14 mouse cellular contexts compared by ENCODE assay signal in genomic region chr9:56624923-56625322, GRCm38 (mm10).
A peak's percentile ranks its signal among the peaks of the same experiment; 100 is the strongest.
DNase-seq lines count a peak whose midpoint lies in the region; ATAC-seq lines count a peak whose summit lies in the region.
"Had no signal": no experiment of that assay in that cellular context is flagged by ENCODE, and none has a peak within 500 bp of the region (broad histone marks: within the 10 kb centered on the region; RNA-seq: fewer than 3 reads in every experiment).

No protein-coding gene starts in this region.

- H3K4me3 ChIP-seq in forebrain, embryonic 12.5 days (replicated peaks): no peak overlapping the region
- no peak overlapping the region for H3K4me3 ChIP-seq in forebrain, embryonic 11.5 days (ENCODE audit: low read depth, low read length)
- no peak overlapping the region for H3K4me3 ChIP-seq in kidney, embryonic 14.5 days (ENCODE audit: low read length)
- H3K4me3 ChIP-seq in midbrain, embryonic 12.5 days: no peak overlapping the region
- no peak overlapping the region for H3K4me3 ChIP-seq in midbrain, embryonic 16.5 days (ENCODE audit: low read depth, low read length)
- H3K4me3 ChIP-seq: intestine, embryonic 15.5 days; liver, embryonic 13.5 days had no signal

- ATAC-seq in forebrain, embryonic 12.5 days (ENCODE audit: low FRiP score): peak; percentile 62
- ATAC-seq in forebrain, embryonic 11.5 days (replicated peaks; ENCODE audit: low FRiP score): no peak
- 0 out of 2 replicates have a peak, but pooled peaks have one; percentile 15 for ATAC-seq in kidney, embryonic 14.5 days (ENCODE audit: low FRiP score, low TSS enrichment)
- 0 out of 2 replicates have a peak, but pooled peaks have one; percentile 44 for ATAC-seq in midbrain, embryonic 12.5 days (ENCODE audit: low FRiP score, low read depth)
- ATAC-seq in midbrain, embryonic 16.5 days: no peak
- ATAC-seq: intestine, embryonic 15.5 days; Patski had no signal

- peaks cover 14% of the 10 kb centered on the region for H3K4me1 ChIP-seq in forebrain, embryonic 12.5 days
- H3K4me1 ChIP-seq in forebrain, embryonic 11.5 days (replicated peaks; ENCODE audit: control insufficient read depth, insufficient read depth, low read length): no peaks in the 10 kb centered on the region
- H3K4me1 ChIP-seq in kidney, embryonic 14.5 days (ENCODE audit: control insufficient read depth, insufficient read depth, low read length): peaks cover 22% of the 10 kb centered on the region
- H3K4me1 ChIP-seq in midbrain, embryonic 12.5 days: peaks cover 14% of the 10 kb centered on the region
- H3K4me1 ChIP-seq in midbrain, embryonic 16.5 days (ENCODE audit: control insufficient read depth, insufficient read depth, low read length): peaks cover 19% of the 10 kb centered on the region
- H3K4me1 ChIP-seq: liver, embryonic 13.5 days had no signal

- H3K9me3 ChIP-seq in forebrain, embryonic 12.5 days: no peaks in the 10 kb centered on the region
- no peaks in the 10 kb centered on the region for H3K9me3 ChIP-seq in forebrain, embryonic 11.5 days (ENCODE audit: control insufficient read depth, low read length)
- no peaks in the 10 kb centered on the region for H3K9me3 ChIP-seq in kidney, embryonic 14.5 days (ENCODE audit: control insufficient read depth, low read length)
- H3K9me3 ChIP-seq in midbrain, embryonic 12.5 days: no peaks in the 10 kb centered on the region
- H3K9me3 ChIP-seq in midbrain, embryonic 16.5 days (replicated peaks; ENCODE audit: control insufficient read depth, low read length, poor library complexity, severe bottlenecking): no peaks in the 10 kb centered on the region
- H3K9me3 ChIP-seq: intestine, embryonic 15.5 days; liver, embryonic 13.5 days had no signal

- H3K27ac ChIP-seq in forebrain, embryonic 12.5 days: peak overlapping the region; percentile 36; the same call in 1 of the 2 replicates
- no peak overlapping the region for H3K27ac ChIP-seq in forebrain, embryonic 11.5 days (ENCODE audit: low read depth, low read length)
- no peak overlapping the region for H3K27ac ChIP-seq in kidney, embryonic 14.5 days (ENCODE audit: low read depth, low read length)
- no peak overlapping the region for H3K27ac ChIP-seq in midbrain, embryonic 12.5 days (replicated peaks)
- H3K27ac ChIP-seq in midbrain, embryonic 16.5 days (ENCODE audit: low read length): no peak overlapping the region
- H3K27ac ChIP-seq: intestine, embryonic 15.5 days; liver, embryonic 13.5 days had no signal

- WGBS in forebrain, embryonic 12.5 days: 44% methylated on average over 2 of the region's 2 CpGs
- 48% methylated on average over 2 of the region's 2 CpGs for WGBS in forebrain, embryonic 11.5 days
- WGBS in kidney, embryonic 14.5 days: 45% methylated on average over 2 of the region's 2 CpGs
- whole genome bisulfite sequencing in midbrain, embryonic 12.5 days: 38% methylated on average over 2 of the region's 2 CpGs
- 45% methylated on average over 2 of the region's 2 CpGs for WGBS in midbrain, embryonic 16.5 days

- H3K4me2 ChIP-seq in forebrain, embryonic 12.5 days: no peak overlapping the region
- no peak overlapping the region for H3K4me2 ChIP-seq in forebrain, embryonic 11.5 days (ENCODE audit: low read depth, low read length, severe bottlenecking)
- H3K4me2 ChIP-seq in kidney, embryonic 14.5 days (replicated peaks; ENCODE audit: low read depth, low read length): no peak overlapping the region
- no peak overlapping the region for H3K4me2 ChIP-seq in midbrain, embryonic 12.5 days (replicated peaks)
- H3K4me2 ChIP-seq in midbrain, embryonic 16.5 days (ENCODE audit: low read length): no peak overlapping the region
- H3K4me2 ChIP-seq: intestine, embryonic 15.5 days; liver, embryonic 13.5 days had no signal

- no peak overlapping the region for H3K9ac ChIP-seq in forebrain, embryonic 12.5 days
- H3K9ac ChIP-seq in forebrain, embryonic 11.5 days (ENCODE audit: low read length): no peak overlapping the region
- no peak overlapping the region for H3K9ac ChIP-seq in kidney, embryonic 14.5 days (ENCODE audit: low read depth, low read length)
- H3K9ac ChIP-seq in midbrain, embryonic 12.5 days (replicated peaks): no peak overlapping the region
- H3K9ac ChIP-seq in midbrain, embryonic 16.5 days (ENCODE audit: low read depth, low read length): no peak overlapping the region
- H3K9ac ChIP-seq: intestine, embryonic 15.5 days; liver, embryonic 13.5 days had no signal

- 0 out of 2 replicates have a peak, but pooled peaks cover 2% of the 10 kb centered on the region for H3K36me3 ChIP-seq in forebrain, embryonic 12.5 days (replicated peaks)
- H3K36me3 ChIP-seq in forebrain, embryonic 11.5 days (ENCODE audit: control insufficient read depth, insufficient read depth, low read length): no peaks in the 10 kb centered on the region
- H3K36me3 ChIP-seq in kidney, embryonic 14.5 days (ENCODE audit: control insufficient read depth, insufficient read depth, low read length): no peaks in the 10 kb centered on the region; the same call in 1 of the 2 replicates
- H3K36me3 ChIP-seq in midbrain, embryonic 12.5 days: peaks cover 8% of the 10 kb centered on the region; the same call in 1 of the 2 replicates
- H3K36me3 ChIP-seq in midbrain, embryonic 16.5 days (ENCODE audit: control insufficient read depth, insufficient read depth, low read length): peaks cover 7% of the 10 kb centered on the region
- H3K36me3 ChIP-seq: intestine, embryonic 15.5 days; liver, embryonic 13.5 days had no signal

- H3K27me3 ChIP-seq in forebrain, embryonic 12.5 days: peaks cover 34% of the 10 kb centered on the region
- H3K27me3 ChIP-seq in forebrain, embryonic 11.5 days (ENCODE audit: control insufficient read depth, insufficient read depth, low read length): peaks cover 16% of the 10 kb centered on the region
- H3K27me3 ChIP-seq in kidney, embryonic 14.5 days (ENCODE audit: control insufficient read depth, insufficient read depth, low read length): peaks cover 15% of the 10 kb centered on the region
- H3K27me3 ChIP-seq in midbrain, embryonic 12.5 days: peaks cover 38% of the 10 kb centered on the region
- H3K27me3 ChIP-seq in midbrain, embryonic 16.5 days (ENCODE audit: control insufficient read depth, insufficient read depth, low read depth, low read length): no peaks in the 10 kb centered on the region

- no peak for DNase-seq in forebrain, embryonic 11.5 days (ENCODE audit: low spot score)
- no peak for DNase-seq in kidney, adult 11 months
- no peak for DNase-seq in layer of hippocampus, adult 8-10 months (ENCODE audit: low spot score in 2 of 2)
- DNase-seq in testis, postnatal 10 days (ENCODE audit: low spot score): no peak
- DNase-seq: cerebellum, adult 11-12 months; heart, postnatal 14 days; liver, embryonic 13.5 days; thymus, postnatal 14 days had no signal

Comparison
In these comparisons a context has a peak if more than half of its experiments do, and no peak if none do; other contexts are left out.
1. ATAC-seq: peak in forebrain, embryonic 12.5 days (single experiment), kidney, embryonic 14.5 days (single experiment) and midbrain, embryonic 12.5 days (single experiment); none in forebrain, embryonic 11.5 days (single experiment) and midbrain, embryonic 16.5 days (single experiment).